Mouse (Mus musculus) lung, postnatal 0 days (tissue): ENCODE results near the gene Clasrp. TPM values are rescaled to one million over a fixed set of nuclear protein-coding genes. Genes with fewer than 3 reads are reported as not detected.

Source experiments
- ATAC-seq: fragments of 200-750 bp; cut with Nextera tagmentation; 2 replicates; pipeline ENCODE4 v1.8.0; 2017; ENCODE audit warnings: moderate library complexity
- DNase-seq: peaks from one replicate; pipeline ENCODE4 v3.0.0-alpha.2; 2016; ENCODE audit warnings: low spot score
- H3K27ac ChIP-seq: fragments of 300-500 bp; sonication (generic); 2 replicates; pipeline ENCODE4 v1.5.1; 2014; ENCODE audit warnings: antibody characterized with exemption, mild to moderate bottlenecking, low read length, mixed read lengths
- H3K27me3 ChIP-seq: fragments of 300-500 bp; sonication (generic); replicated peaks from 2 replicates; pipeline ENCODE4 v1.6.1; 2014; ENCODE audit warnings: low read length, mixed read lengths; ENCODE audit not compliant: insufficient read depth
- H3K36me3 ChIP-seq: fragments of 300-500 bp; sonication (generic); 2 replicates; pipeline ENCODE4 v1.6.1; 2014; ENCODE audit warnings: low read length, mixed read lengths; ENCODE audit not compliant: insufficient read depth
- H3K4me1 ChIP-seq: fragments of 300-500 bp; sonication (generic); 2 replicates; pipeline ENCODE4 v1.6.1; 2014; ENCODE audit warnings: antibody characterized with exemption, low read depth, low read length, mixed read lengths; ENCODE audit not compliant: insufficient read depth
- H3K4me2 ChIP-seq: fragments of 300-500 bp; sonication (generic); replicated peaks from 2 replicates; pipeline ENCODE4 v1.6.1; 2014; ENCODE audit warnings: low read depth, mild to moderate bottlenecking, low read length, moderate library complexity, mixed read lengths
- H3K4me3 ChIP-seq: fragments of 300-500 bp; sonication (generic); 2 replicates; pipeline ENCODE4 v1.5.1; 2014; ENCODE audit warnings: low read depth, low read length
- H3K9ac ChIP-seq: fragments of 300-500 bp; sonication (generic); replicated peaks from 2 replicates; pipeline ENCODE4 v1.6.1; 2014; ENCODE audit warnings: low read depth, mild to moderate bottlenecking
- H3K9me3 ChIP-seq: fragments of 300-500 bp; sonication (generic); 2 replicates; pipeline ENCODE4 v1.6.1; 2016; ENCODE audit warnings: low read length, mixed read lengths
- CTCF ChIP-seq: IDR thresholded peaks from 2 replicates; pipeline ENCODE4 v1.5.1; 2016; ENCODE audit warnings: antibody characterized with exemption, mild to moderate bottlenecking
- EP300 ChIP-seq: IDR thresholded peaks from 2 replicates; pipeline ENCODE4 v1.6.1; 2016; ENCODE audit warnings: antibody characterized with exemption, mild to moderate bottlenecking, control low read depth
- WGBS: fragments of 180-500 bp; shearing (Covaris S2); extraction: QIAGEN DNeasy Blood & Tissue Kit; methylation state at CpG from one replicate; pipeline ENCODE4 v1.1.7; 2014; 5-methylcytosine and 5-hydroxymethylcytosine counted together
- polyA plus RNA-seq: library from polyadenylated mRNA; unstranded; fragments of >200 nt; fragmentation: Nextera tagmentation; extraction: Ambion mirVana; gene quantifications from 2 replicates; pipeline ENCODE4 v1.2.1, GENCODE M21; 2015

The Clasrp gene
- polyA plus RNA-seq, 1 experiment from 2014 or later = 22.6 TPM

- Histone ChIP-seq H3K9ac (no peak overlapping the region), H3K4me3 (no peak overlapping the region), H3K4me2 (peak overlapping the region; percentile 54; the same call in 1 of the 2 replicates), H3K27me3 (peaks cover 8% of the 10 kb centered on the region), H3K27ac (no peak overlapping the region), H3K36me3 (peaks cover 4% of the 10 kb centered on the region; the same call in 1 of the 2 replicates), H3K4me1 (no peaks in the 10 kb centered on the region), H3K9me3 (no peaks in the 10 kb centered on the region)
- 52% methylated on average over 4 of the region's 4 CpGs for WGBS
- TF ChIP-seq EP300 (no peak), CTCF (no peak)
- ATAC-seq (no peak), DNase-seq (no peak)
Observed at GRCm38 (mm10) chr7:19578436-19578835, 25.9 kb downstream of the Clasrp start.

GRCm38 (mm10) chr7:19577877-19578414 lies 26.3 kb downstream of the Clasrp start:
- Histone ChIP-seq H3K4me2 (peak overlapping the region; percentile 54), H3K9ac (0 out of 2 replicates have a peak overlapping the region, but pooled peaks have one; percentile 5), H3K36me3 (peaks cover 4% of the 10 kb centered on the region; the same call in 1 of the 2 replicates), H3K9me3 (no peaks in the 10 kb centered on the region), H3K4me3 (peak overlapping the region; percentile 43), H3K4me1 (no peaks in the 10 kb centered on the region), H3K27ac (no peak overlapping the region), H3K27me3 (peaks cover 8% of the 10 kb centered on the region)
- DNase-seq = peak; percentile 25
- 15% methylated on average over 10 of the region's 10 CpGs for WGBS
- ATAC-seq = no peak
- no peak for TF ChIP-seq CTCF
- TF ChIP-seq EP300 = no peak

DNA sequence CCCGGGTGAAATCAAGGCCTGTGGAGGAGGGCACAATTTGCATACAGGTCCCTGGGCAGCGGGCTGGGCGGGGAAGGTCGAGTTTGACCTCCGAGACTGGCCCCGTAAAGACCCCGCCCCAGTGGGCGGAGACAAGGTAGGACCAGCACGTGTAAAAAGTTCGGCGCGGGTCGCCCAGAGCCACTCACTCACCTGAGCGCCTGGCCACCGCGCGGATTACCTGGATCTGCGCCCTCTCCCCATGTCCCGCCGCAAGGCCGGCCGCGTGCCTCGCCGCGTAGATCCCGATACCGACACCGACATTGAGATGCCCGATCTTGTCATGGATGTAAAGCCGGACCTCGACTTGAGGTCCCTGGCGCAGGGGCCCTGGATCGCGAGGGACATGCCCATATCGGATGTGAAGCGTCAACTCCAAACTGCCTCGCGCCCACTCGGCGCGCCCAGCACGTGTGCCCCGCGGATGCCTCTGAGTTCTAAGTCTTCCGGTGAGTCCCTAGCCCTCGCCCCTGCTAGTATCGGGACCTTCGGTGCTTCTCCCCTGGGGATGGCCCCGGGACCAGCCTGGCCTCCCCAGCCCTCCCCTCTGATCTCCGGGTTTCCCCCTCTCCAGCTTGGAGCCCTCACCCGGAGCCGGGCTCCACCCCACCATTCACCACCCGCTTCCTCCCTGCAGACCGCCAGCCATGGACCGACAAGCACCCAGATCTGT lies 27.0 kb downstream of the Clasrp start, which contains the start of the genes Zfp296 and Gemin7:
Gene Zfp296, plus strand, starts transcription at position 147 of the 712 bp plus-strand sequence.
Gene Gemin7, minus strand, starts transcription at position 455 of the 712 bp plus-strand sequence.
- Histone ChIP-seq H3K4me2 (peak within 1 kb of the TSS; percentile 54), H3K9ac (0 out of 2 replicates have a peak within 1 kb of the TSS, but pooled peaks have one; percentile 5), H3K9me3 (no peaks in the 10 kb centered on the region), H3K4me1 (peaks cover 3% of the 10 kb centered on the region; the same call in 1 of the 2 replicates), H3K36me3 (peaks cover under 1% of the 10 kb centered on the region; the same call in 1 of the 2 replicates), H3K27me3 (peaks cover 8% of the 10 kb centered on the region), H3K27ac (no peak within 1 kb of the TSS), H3K4me3 (peak within 1 kb of the TSS; percentile 43)
- WGBS = 2% methylated on average over 54 of the region's 56 CpGs
- ATAC-seq (no peak), DNase-seq (peak; percentile 20)
- TF ChIP-seq EP300 (no peak), CTCF (no peak)

DNA sequence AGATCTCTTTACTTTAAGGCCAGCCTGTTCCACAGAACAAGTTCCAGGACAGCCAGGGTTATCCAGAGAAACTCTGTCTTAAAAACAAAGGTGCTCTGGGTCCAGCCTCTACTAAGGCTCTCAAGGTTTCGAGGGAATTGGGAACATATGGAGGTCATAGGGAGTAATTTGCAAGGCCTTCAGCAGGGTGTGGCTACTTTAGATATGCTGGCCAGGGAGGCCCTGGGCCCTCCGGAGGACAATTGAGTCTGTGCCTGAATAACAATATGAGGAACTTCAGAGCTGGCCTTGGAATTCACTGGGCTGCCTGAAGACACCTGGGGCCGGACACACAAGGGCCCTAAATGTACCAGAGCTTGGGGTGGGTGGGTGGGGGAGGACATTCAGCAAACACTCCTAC lies 28.7 kb downstream of the Clasrp start:
- H3K9me3 ChIP-seq = no peaks in the 10 kb centered on the region
- no peak for DNase-seq
- no peak for ATAC-seq
- peaks cover 8% of the 10 kb centered on the region for H3K27me3 ChIP-seq
- TF ChIP-seq CTCF (no peak), EP300 (no peak)
- H3K27ac ChIP-seq = no peak overlapping the region
- H3K4me1 ChIP-seq = peaks cover 8% of the 10 kb centered on the region; the same call in 1 of the 2 replicates
- H3K9ac ChIP-seq = no peak overlapping the region
- H3K36me3 ChIP-seq = no peaks in the 10 kb centered on the region
- WGBS = 51% methylated on average over 3 of the region's 3 CpGs
- no peak overlapping the region for H3K4me2 ChIP-seq
- no peak overlapping the region for H3K4me3 ChIP-seq

DNA sequence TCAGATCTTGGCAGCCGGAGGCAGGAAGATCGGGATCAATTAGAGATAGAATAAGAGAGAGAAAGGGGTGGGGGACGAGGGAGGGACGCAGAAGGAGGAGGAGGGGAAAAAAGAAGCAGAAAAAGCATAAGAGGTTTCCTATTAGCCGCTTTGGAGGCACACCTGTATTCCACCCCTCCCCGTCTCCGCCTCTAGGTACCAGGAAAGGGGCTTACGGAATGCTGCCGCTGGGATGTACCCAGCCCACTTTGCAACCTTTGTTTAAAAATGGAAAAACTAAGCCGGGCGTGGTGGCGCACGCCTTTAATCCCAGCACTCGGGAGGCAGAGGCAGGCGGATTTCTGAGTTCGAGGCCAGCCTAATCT lies 30.5 kb downstream of the Clasrp start:
- no peak for DNase-seq
- TF ChIP-seq CTCF = no peak
- no peak for TF ChIP-seq EP300
- 16% methylated on average over 15 of the region's 16 CpGs for WGBS

More for the DNA sequence above, 30.5 kb downstream of the Clasrp start:
- H3K36me3 ChIP-seq = 0 out of 2 replicates have a peak, but pooled peaks cover 13% of the 10 kb centered on the region
- peak overlapping the region; percentile 62 for H3K4me3 ChIP-seq
- peak overlapping the region; percentile 54 for H3K9ac ChIP-seq
- H3K9me3 ChIP-seq = no peaks in the 10 kb centered on the region
- no peak for ATAC-seq
- H3K4me1 ChIP-seq = peaks cover 8% of the 10 kb centered on the region; the same call in 1 of the 2 replicates
- H3K4me2 ChIP-seq = peak overlapping the region; percentile 68
- H3K27me3 ChIP-seq = peaks cover 8% of the 10 kb centered on the region
- peak overlapping the region; percentile 92 for H3K27ac ChIP-seq
